Mouse (Mus musculus) inflammation-experienced regulatory T-cells, adult 6 months (primary cell): ENCODE measurements at regions not wholly inside any gene's neighbourhood (a gene's known extent, or its start where the extent isn't known, plus 50 kb on each side); places are given as distances from the start of the nearest gene placed in this dataset.

Source experiments
- ATAC-seq: one replicate; pipeline ENCODE4 v1.8.0; 2017

- no peak for ATAC-seq
These were observed 437.2 kb downstream of the Ptprc start for GRCm38 (mm10) chr1:137738157-137738851.

- no peak for ATAC-seq
These were observed 471.6 kb downstream of the Ptprc start for GRCm38 (mm10) chr1:137703882-137704281.

GRCm38 (mm10) chr1:137698876-137699275, 476.6 kb downstream of the Ptprc start:
- no peak for ATAC-seq

GRCm38 (mm10) chr1:137697289-137697688, 478.2 kb downstream of the Ptprc start:
- ATAC-seq: no peak

GRCm38 (mm10) chr1:137696796-137697195, 478.7 kb downstream of the Ptprc start:
- ATAC-seq: no peak

GRCm38 (mm10) chr1:137695751-137696150, 479.8 kb downstream of the Ptprc start:
- no peak for ATAC-seq

GRCm38 (mm10) chr1:137692525-137692924, 483.0 kb downstream of the Ptprc start:
- no peak for ATAC-seq

GRCm38 (mm10) chr1:137690860-137691595, 484.5 kb downstream of the Ptprc start:
- no peak for ATAC-seq

GRCm38 (mm10) chr1:137670650-137671049, 504.9 kb downstream of the Ptprc start:
- ATAC-seq: no peak

GRCm38 (mm10) chr1:137669849-137670248, 505.7 kb downstream of the Ptprc start:
- ATAC-seq: no peak

- no peak for ATAC-seq
These were observed 517.4 kb downstream of the Ptprc start for GRCm38 (mm10) chr1:137658141-137658540.

- ATAC-seq: no peak
These were observed 518.5 kb downstream of the Ptprc start for GRCm38 (mm10) chr1:137656900-137657458.

GRCm38 (mm10) chr1:137654171-137654570, 521.3 kb downstream of the Ptprc start:
- no peak for ATAC-seq

GRCm38 (mm10) chr1:137653495-137653894, 522.0 kb downstream of the Ptprc start:
- no peak for ATAC-seq

GRCm38 (mm10) chr1:137650629-137651028, 524.9 kb downstream of the Ptprc start:
- no peak for ATAC-seq

- no peak for ATAC-seq
These were observed 525.4 kb downstream of the Ptprc start for GRCm38 (mm10) chr1:137650082-137650481.

GRCm38 (mm10) chr1:137648832-137649231, 526.7 kb downstream of the Ptprc start:
- ATAC-seq: no peak

GRCm38 (mm10) chr1:137644601-137645040, 530.9 kb downstream of the Ptprc start:
- no peak for ATAC-seq

GRCm38 (mm10) chr1:137643508-137643907, 532.0 kb downstream of the Ptprc start:
- ATAC-seq: no peak

GRCm38 (mm10) chr1:137640848-137641247, 534.7 kb downstream of the Ptprc start:
- ATAC-seq: no peak

GRCm38 (mm10) chr1:137636947-137637346, 538.6 kb downstream of the Ptprc start:
- ATAC-seq: no peak

GRCm38 (mm10) chr1:137636321-137636944, 539.1 kb downstream of the Ptprc start:
- ATAC-seq: no peak

GRCm38 (mm10) chr1:137635781-137636180, 539.7 kb downstream of the Ptprc start:
- no peak for ATAC-seq
